Mouse (Mus musculus) hindbrain, embryonic 12.5 days (tissue): ENCODE data around the gene Map2k6. TPM values are rescaled to one million over a fixed set of nuclear protein-coding genes. Genes with fewer than 3 reads are reported as not detected.

ENCODE experiments used
- ATAC-seq: fragments of 200-750 bp; cut with Nextera tagmentation; 2 replicates; pipeline ENCODE4 v1.8.0; 2017; ENCODE audit warnings: moderate TSS enrichment; ENCODE audit not compliant: low FRiP score
- H3K27ac ChIP-seq: fragments of 300-500 bp; sonication (generic); 2 replicates; pipeline ENCODE4 v1.5.1; 2016; ENCODE audit warnings: mild to moderate bottlenecking
- H3K27me3 ChIP-seq: fragments of 300-500 bp; sonication (generic); 2 replicates; pipeline ENCODE4 v1.6.1; 2016; ENCODE audit warnings: mild to moderate bottlenecking
- H3K36me3 ChIP-seq: fragments of 300-500 bp; sonication (generic); 2 replicates; pipeline ENCODE4 v1.6.1; 2016; ENCODE audit warnings: mild to moderate bottlenecking
- H3K4me1 ChIP-seq: fragments of 300-500 bp; sonication (generic); 2 replicates; pipeline ENCODE4 v1.6.1; 2016
- H3K4me2 ChIP-seq: fragments of 300-500 bp; sonication (generic); replicated peaks from 2 replicates; pipeline ENCODE4 v1.6.1; 2016; ENCODE audit warnings: mild to moderate bottlenecking
- H3K4me3 ChIP-seq: fragments of 300-500 bp; sonication (generic); 2 replicates; pipeline ENCODE4 v1.5.1; 2016; ENCODE audit warnings: mild to moderate bottlenecking
- H3K9ac ChIP-seq: fragments of 300-500 bp; sonication (generic); 2 replicates; pipeline ENCODE4 v1.6.1; 2016; ENCODE audit warnings: mild to moderate bottlenecking, moderate library complexity
- H3K9me3 ChIP-seq: fragments of 300-500 bp; sonication (generic); replicated peaks from 2 replicates; pipeline ENCODE4 v1.6.1; 2016; ENCODE audit warnings: mild to moderate bottlenecking
- WGBS: fragments of 180-500 bp; shearing (Covaris S2); methylation state at CpG from one replicate; pipeline ENCODE4 v1.1.7; 2016; 5-methylcytosine and 5-hydroxymethylcytosine counted together
- polyA plus RNA-seq: library from polyadenylated mRNA; unstranded; fragments of >200 nt; fragmentation: Nextera tagmentation; extraction: Ambion mirVana; gene quantifications from 2 replicates; pipeline ENCODE4 v1.2.1, GENCODE M21; 2016

Gene Map2k6
- polyA plus RNA-seq, 1 experiment from 2014 or later, result 27.8 TPM

DNA sequence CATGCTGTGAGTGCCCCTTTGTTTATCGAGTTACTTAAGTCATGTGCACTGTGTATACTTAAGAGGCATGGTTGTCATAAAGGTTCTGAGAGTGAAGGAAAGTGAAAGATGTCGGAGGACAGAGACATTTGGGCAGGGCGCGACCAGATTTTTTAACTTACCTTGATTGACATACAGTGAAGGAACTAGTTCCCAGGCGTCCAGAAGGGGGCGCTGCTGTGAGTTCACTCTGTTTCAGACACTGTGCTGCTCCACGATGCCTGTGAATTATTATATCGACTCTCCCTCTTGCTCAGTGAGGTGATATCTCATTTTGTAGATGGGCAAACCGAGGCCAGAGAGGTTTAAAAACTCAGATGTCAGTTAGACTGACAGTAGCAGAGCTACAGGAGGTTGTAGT, 10.9 kb downstream of the Map2k6 start:
- Histone ChIP-seq H3K9ac (no peak overlapping the region), H3K4me2 (no peak overlapping the region), H3K36me3 (no peaks in the 10 kb centered on the region), H3K27ac (no peak overlapping the region), H3K27me3 (no peaks in the 10 kb centered on the region), H3K4me3 (no peak overlapping the region), H3K9me3 (no peaks in the 10 kb centered on the region), H3K4me1 (0 out of 2 replicates have a peak, but pooled peaks cover 3% of the 10 kb centered on the region)
- no peak for ATAC-seq
- WGBS, result 68% methylated on average over 9 of the region's 9 CpGs

DNA sequence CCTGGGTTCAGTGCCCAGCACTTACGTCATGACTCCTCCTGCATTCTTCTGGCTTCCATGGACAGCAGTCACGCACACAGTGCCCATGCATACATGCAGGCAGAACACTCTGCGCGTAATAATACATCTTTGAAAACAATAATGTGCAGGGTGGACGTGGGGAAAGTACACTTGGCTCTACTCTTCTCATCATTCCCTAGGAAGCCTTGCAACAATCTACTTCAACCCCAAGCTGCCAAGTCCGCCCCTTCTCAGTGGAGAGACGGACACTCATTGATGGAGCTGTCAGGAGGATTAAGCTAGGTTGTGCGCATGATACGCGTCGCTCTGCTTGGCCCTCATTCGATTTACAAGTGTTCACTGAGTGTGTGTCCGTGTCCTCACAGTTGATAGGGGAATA, 12.7 kb downstream of the Map2k6 start:
- Histone ChIP-seq H3K27ac (no peak overlapping the region), H3K9me3 (no peaks in the 10 kb centered on the region), H3K27me3 (no peaks in the 10 kb centered on the region), H3K36me3 (no peaks in the 10 kb centered on the region), H3K4me1 (0 out of 2 replicates have a peak, but pooled peaks cover 3% of the 10 kb centered on the region), H3K4me2 (no peak overlapping the region), H3K9ac (no peak overlapping the region), H3K4me3 (no peak overlapping the region)
- no peak for ATAC-seq
- WGBS, result 95% methylated on average over 13 of the region's 13 CpGs

DNA sequence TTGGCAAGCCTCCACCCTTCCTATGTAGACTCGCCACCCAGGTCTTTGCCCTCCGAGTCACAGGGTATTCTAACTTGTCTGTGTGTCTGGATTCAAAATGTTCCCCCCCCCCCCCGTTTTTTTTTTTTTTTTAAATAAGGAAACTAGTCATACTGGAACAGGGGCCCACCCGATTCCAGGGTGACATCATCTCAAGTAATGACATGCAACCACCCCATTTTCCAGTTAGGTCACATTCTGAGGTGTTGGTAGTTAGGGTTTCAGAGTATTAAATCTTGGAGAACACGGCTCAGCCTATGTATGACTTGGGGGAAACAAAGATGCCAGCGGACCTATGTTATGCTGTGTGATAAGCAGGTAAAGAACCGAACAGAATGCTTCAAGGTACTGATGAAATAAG, 15.3 kb downstream of the Map2k6 start:
- ATAC-seq, result no peak
- Histone ChIP-seq H3K9me3 (no peaks in the 10 kb centered on the region), H3K36me3 (no peaks in the 10 kb centered on the region), H3K4me1 (0 out of 2 replicates have a peak, but pooled peaks cover 3% of the 10 kb centered on the region), H3K27me3 (no peaks in the 10 kb centered on the region), H3K9ac (no peak overlapping the region), H3K4me2 (no peak overlapping the region), H3K27ac (no peak overlapping the region), H3K4me3 (no peak overlapping the region)
- 88% methylated on average over 7 of the region's 7 CpGs for WGBS

DNA sequence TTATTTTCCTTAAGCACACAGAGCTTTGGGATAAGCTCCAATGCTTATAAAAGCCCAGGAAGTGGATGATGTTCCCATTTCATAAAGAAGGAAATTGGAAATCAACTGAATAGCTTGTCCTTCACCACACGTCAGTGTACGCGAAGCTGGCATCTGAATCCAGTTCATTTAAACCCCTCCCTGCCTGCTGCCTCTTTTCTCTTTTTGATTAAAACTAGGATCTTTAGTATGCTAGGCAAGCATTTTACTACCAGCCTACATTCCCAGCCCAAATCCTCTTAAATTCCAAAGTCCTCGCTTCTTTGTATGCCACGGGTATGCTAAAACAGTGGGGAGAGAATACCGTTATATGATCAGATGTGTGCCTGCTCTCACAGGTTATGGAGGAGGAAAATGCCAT, 17.8 kb downstream of the Map2k6 start:
- H3K4me1 ChIP-seq, result 0 out of 2 replicates have a peak, but pooled peaks cover 3% of the 10 kb centered on the region
- no peaks in the 10 kb centered on the region for H3K27me3 ChIP-seq
- H3K27ac ChIP-seq, result no peak overlapping the region
- no peak overlapping the region for H3K4me3 ChIP-seq
- H3K4me2 ChIP-seq, result no peak overlapping the region
- no peaks in the 10 kb centered on the region for H3K9me3 ChIP-seq
- 89% methylated on average over 6 of the region's 6 CpGs for WGBS
- H3K9ac ChIP-seq, result no peak overlapping the region
- ATAC-seq, result no peak
- no peaks in the 10 kb centered on the region for H3K36me3 ChIP-seq

DNA sequence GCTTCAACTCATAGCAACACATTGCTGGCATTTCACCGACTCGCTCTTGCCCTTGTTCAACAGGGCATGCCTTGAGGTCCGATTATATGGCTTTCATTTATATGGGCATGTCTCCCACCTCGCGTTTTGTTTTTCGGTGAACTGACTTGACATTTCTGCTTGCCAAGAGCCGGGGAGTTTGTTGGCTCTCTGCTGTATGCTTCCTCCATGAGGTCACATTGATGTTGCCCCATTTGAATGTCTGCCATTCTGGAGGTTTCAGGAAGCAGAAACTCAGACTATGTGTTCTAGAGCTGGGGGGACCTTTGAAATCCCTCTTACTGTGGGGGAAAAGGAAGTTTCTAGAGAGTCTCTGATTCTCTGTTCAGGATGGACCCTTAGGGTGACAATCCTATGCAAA, 21.5 kb downstream of the Map2k6 start:
- 93% methylated on average over 7 of the region's 7 CpGs for WGBS
- no peaks in the 10 kb centered on the region for H3K4me1 ChIP-seq
- no peak overlapping the region for H3K4me2 ChIP-seq
- no peak for ATAC-seq
- H3K27me3 ChIP-seq, result no peaks in the 10 kb centered on the region
- no peak overlapping the region for H3K27ac ChIP-seq
- no peaks in the 10 kb centered on the region for H3K36me3 ChIP-seq
- H3K4me3 ChIP-seq, result no peak overlapping the region
- H3K9me3 ChIP-seq, result no peaks in the 10 kb centered on the region
- H3K9ac ChIP-seq, result no peak overlapping the region

DNA sequence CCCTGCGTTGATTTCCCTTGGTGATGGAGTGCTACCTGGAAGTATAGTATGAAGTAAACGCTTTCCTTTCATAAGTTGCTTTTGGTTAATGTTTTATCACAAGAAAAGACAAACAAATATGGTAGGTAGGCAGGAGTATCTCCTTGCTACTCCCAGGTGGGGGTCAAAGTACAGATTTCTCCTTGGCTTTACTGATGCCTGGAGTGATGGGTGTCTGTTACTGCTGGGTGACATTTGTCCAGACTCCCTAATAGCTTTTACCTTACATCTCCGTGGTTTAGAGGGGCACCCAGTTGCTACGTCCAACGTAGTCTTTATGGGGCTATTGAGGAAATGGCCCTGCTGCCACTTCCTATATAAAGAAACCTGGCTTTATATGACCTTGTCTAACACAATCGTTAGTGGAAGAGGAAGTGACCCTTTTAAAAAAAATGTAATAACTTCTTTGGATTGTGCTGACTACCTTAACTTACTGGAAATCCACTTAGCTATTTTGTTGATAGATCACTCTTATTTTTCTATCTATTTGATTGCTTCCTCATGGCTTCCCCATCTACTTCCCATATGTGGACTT, 27.7 kb downstream of the Map2k6 start:
- no peaks in the 10 kb centered on the region for H3K27me3 ChIP-seq
- H3K36me3 ChIP-seq, result no peaks in the 10 kb centered on the region
- no peak overlapping the region for H3K27ac ChIP-seq
- H3K4me3 ChIP-seq, result no peak overlapping the region
- no peaks in the 10 kb centered on the region for H3K9me3 ChIP-seq
- no peak overlapping the region for H3K4me2 ChIP-seq
- peaks cover 13% of the 10 kb centered on the region for H3K4me1 ChIP-seq
- WGBS, result 87% methylated on average over 6 of the region's 6 CpGs
- no peak overlapping the region for H3K9ac ChIP-seq
- no peak for ATAC-seq

DNA sequence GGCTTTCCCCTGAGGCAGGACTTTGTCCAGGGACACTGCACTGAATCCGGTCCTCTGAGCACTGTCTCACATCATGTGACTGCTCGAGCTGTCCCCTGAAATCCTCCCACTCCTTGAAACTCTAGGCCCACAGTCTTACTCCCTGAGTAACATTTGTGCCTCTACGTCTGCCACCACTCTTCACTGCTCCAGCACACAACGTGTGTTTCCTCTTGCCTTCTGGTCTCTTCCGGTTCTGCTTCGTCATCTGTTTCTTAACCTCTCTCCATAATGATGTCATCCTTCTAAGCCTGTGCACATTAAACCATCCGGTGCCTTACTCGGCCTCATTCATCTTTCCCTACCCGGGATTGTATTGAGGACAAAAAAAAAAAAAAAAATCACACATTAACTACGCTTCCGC, 28.2 kb downstream of the Map2k6 start:
- H3K27me3 ChIP-seq, result no peaks in the 10 kb centered on the region
- peaks cover 13% of the 10 kb centered on the region for H3K4me1 ChIP-seq
- H3K9me3 ChIP-seq, result no peaks in the 10 kb centered on the region
- peak; percentile 19; the same call in 1 of the 2 replicates for ATAC-seq
- H3K9ac ChIP-seq, result no peak overlapping the region
- no peaks in the 10 kb centered on the region for H3K36me3 ChIP-seq
- H3K4me2 ChIP-seq, result no peak overlapping the region
- H3K27ac ChIP-seq, result no peak overlapping the region
- 54% methylated on average over 11 of the region's 11 CpGs for WGBS
- no peak overlapping the region for H3K4me3 ChIP-seq

DNA sequence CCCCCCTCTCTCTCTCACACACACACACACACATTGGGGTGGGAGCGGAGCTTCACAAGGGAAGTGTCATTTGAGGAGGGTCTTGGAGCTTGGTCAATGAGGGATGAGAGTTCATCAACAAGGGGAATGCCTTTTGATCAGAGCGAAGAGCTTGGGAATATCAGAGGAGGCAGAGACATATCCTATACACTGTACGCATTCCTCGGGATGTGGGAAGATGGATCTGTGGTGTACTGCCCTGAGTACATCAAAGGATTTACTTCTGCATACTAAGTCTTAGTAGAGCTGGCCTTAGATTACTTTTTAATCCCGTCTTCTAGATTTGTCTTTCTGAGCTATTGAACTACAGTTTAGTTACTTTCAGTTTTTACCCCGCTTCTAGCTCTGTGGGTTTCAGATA, 30.1 kb downstream of the Map2k6 start:
- peaks cover 13% of the 10 kb centered on the region for H3K4me1 ChIP-seq
- H3K4me3 ChIP-seq, result no peak overlapping the region
- H3K36me3 ChIP-seq, result no peaks in the 10 kb centered on the region
- H3K27ac ChIP-seq, result no peak overlapping the region
- H3K4me2 ChIP-seq, result no peak overlapping the region
- no peaks in the 10 kb centered on the region for H3K9me3 ChIP-seq
- 86% methylated on average over 6 of the region's 6 CpGs for WGBS
- ATAC-seq, result no peak
- no peak overlapping the region for H3K9ac ChIP-seq
- H3K27me3 ChIP-seq, result no peaks in the 10 kb centered on the region

DNA sequence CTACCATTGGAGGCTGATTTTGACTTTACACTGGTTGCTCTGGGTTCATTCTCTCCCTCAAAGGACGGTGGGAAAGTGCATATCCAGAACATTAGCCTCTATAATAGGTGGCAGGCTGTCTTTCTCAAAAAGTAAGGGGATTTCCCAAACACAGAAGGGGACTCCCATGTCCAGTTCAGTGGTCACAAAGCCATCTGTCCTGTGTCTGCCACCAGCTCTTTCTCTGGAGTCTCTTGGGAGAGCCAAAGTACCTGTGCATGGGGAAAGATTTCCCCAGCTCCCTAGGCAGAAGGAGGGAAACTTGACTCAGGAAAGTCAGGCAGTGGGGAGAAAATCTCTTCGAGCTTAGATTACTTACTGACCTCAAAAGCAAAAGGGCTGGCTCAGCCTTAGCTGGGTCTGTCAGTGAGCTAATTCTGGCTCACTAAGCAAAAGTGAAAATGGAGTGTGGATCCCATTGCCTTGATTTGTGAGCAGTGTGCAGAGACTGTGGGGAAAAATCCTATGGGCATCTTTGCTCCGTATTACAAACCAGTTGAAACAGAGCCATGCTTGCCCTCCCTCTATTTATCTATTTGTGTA, 31.0 kb downstream of the Map2k6 start:
- 77% methylated on average over 3 of the region's 3 CpGs for WGBS
- Histone ChIP-seq H3K36me3 (0 out of 2 replicates have a peak, but pooled peaks cover 2% of the 10 kb centered on the region), H3K9ac (no peak overlapping the region), H3K4me2 (no peak overlapping the region), H3K27ac (no peak overlapping the region), H3K27me3 (no peaks in the 10 kb centered on the region), H3K4me3 (no peak overlapping the region), H3K9me3 (no peaks in the 10 kb centered on the region), H3K4me1 (peaks cover 13% of the 10 kb centered on the region)
- ATAC-seq, result no peak

DNA sequence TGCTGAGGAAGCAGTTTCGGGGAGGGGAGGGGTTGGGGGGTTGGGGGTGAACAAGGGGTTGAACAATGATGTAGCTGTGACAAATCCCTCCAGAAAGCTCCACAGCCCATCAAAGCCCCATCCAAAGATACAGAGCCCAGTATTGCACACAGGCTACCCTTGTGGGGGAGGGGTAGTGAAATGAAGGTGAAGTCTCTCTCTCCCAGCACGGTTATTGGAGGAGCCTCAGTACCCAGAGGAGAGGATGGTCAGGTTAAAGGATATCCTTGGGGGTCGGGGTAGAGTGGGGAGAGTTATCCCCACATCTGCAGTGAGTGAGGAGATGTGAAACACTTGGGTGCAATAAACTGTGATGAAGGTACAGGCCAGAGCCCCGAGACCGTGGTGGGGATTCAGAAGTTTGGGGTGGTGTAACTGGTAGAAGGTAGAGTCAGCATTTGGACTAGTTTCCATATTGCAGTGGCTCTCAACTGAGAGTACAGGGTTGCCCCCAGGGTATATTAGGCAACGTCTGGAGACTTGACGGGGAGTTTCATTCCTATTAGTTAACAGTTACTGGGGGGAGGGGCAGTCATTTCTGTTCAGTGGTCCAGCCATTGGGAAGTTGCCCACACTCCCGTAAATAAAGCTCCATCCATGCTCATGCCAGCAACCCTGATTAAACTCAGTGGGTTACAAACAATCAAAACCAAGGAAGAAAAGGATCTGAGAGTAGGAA, 37.1 kb downstream of the Map2k6 start:
- Histone ChIP-seq H3K9ac (no peak overlapping the region), H3K4me2 (no peak overlapping the region), H3K4me3 (no peak overlapping the region), H3K27ac (no peak overlapping the region), H3K4me1 (peaks cover 11% of the 10 kb centered on the region), H3K9me3 (0 out of 2 replicates have a peak, but pooled peaks cover 3% of the 10 kb centered on the region), H3K36me3 (0 out of 2 replicates have a peak, but pooled peaks cover 2% of the 10 kb centered on the region), H3K27me3 (no peaks in the 10 kb centered on the region)
- no peak for ATAC-seq
- WGBS, result 73% methylated on average over 8 of the region's 8 CpGs

DNA sequence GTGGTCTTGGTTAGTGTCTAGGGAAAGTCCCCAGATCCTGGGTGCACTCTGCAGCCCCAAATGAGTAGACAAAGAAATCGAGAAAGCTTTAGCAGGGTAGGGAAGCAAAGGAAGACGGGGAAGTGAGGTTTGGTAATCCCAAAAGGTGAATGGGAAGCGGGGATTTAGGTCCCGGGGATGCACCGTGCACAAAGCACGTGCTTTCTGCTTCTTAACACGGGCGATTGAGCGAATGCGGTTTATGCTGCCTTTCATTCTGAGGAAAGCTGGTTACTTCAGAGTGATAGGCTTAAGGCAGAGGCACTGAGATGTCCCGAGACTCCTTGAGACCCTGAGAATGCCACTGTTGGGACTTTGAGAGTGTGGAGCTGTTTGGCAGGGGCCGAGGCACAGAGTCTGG, 38.1 kb downstream of the Map2k6 start:
- 69% methylated on average over 12 of the region's 12 CpGs for WGBS
- no peak overlapping the region for H3K4me3 ChIP-seq
- H3K36me3 ChIP-seq, result 0 out of 2 replicates have a peak, but pooled peaks cover 2% of the 10 kb centered on the region
- peaks cover 11% of the 10 kb centered on the region for H3K4me1 ChIP-seq
- H3K4me2 ChIP-seq, result no peak overlapping the region
- H3K27ac ChIP-seq, result no peak overlapping the region
- no peak overlapping the region for H3K9ac ChIP-seq
- H3K27me3 ChIP-seq, result no peaks in the 10 kb centered on the region
- H3K9me3 ChIP-seq, result 0 out of 2 replicates have a peak, but pooled peaks cover 3% of the 10 kb centered on the region
- ATAC-seq, result no peak

DNA sequence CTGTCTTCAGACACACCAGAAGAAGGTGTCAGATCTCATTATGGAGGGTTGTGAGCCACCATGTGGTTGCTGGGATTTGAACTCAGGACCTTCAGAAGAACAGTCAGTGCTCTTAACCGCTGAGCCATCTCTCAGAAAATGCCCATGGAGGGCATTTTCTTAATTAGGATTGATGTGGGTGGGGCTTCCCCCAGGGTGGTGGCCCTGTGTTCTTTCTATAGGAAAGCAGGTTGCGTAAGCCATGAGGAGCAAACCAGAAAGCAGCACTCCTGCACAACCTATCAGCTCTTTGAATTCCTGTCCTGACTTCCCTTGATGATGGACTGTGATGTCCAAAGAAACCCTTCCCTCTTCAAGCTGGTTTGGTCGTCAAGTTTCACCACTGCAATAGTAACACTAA, 39.2 kb downstream of the Map2k6 start:
- Histone ChIP-seq H3K4me1 (peaks cover 11% of the 10 kb centered on the region), H3K4me2 (no peak overlapping the region), H3K9ac (no peak overlapping the region), H3K27me3 (no peaks in the 10 kb centered on the region), H3K36me3 (0 out of 2 replicates have a peak, but pooled peaks cover 2% of the 10 kb centered on the region), H3K4me3 (no peak overlapping the region), H3K27ac (no peak overlapping the region), H3K9me3 (0 out of 2 replicates have a peak, but pooled peaks cover 3% of the 10 kb centered on the region)
- no peak for ATAC-seq
- WGBS, result 95% methylated on average over 3 of the region's 3 CpGs
